In the genomic region with DNA sequence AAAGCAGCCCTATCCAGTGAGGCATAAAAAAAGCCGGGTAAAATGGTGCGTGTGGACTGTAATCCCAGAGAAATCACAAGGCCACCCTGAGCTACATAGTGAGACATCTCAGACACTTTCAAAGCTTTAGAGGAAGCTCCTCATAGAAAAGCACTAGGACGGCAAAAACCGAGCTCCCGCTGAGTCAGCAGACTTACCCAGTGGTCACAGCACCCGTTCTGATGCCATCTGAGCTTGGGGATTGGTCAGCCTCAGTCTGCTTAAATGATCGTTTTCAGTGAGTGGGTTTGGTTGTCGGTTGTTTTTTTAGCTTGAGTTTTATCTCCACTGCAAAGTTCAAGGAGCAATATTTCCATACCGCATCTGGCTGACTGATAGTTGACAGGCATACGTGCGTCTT, we compare ENCODE assay signal across 19 mouse cellular contexts.
DNase-seq lines count a peak whose midpoint lies in the region; ATAC-seq and TF ChIP-seq lines count a peak whose summit lies in the region.
"Had no signal": no experiment of that assay in that cellular context is flagged by ENCODE, and none has a peak within 500 bp of the region (broad histone marks: within the 10 kb centered on the region; RNA-seq: fewer than 3 reads in every experiment).

No protein-coding gene starts in this region.

- no peaks in the 10 kb centered on the region for H3K27me3 ChIP-seq in heart, embryonic 10.5 days (ENCODE audit: insufficient read depth, poor library complexity, severe bottlenecking)
- no peaks in the 10 kb centered on the region for H3K27me3 ChIP-seq in CH12.LX (replicated peaks)
- no peaks in the 10 kb centered on the region for H3K27me3 ChIP-seq in hindbrain, embryonic 11.5 days (ENCODE audit: control insufficient read depth, insufficient read depth, low read length)
- H3K27me3 ChIP-seq: embryonic facial prominence, embryonic 12.5 days; forebrain, embryonic 13.5 days; forebrain, embryonic 15.5 days; Patski had no signal

- no peak overlapping the region for H3K4me3 ChIP-seq in heart, embryonic 10.5 days
- H3K4me3 ChIP-seq in CH12.LX (replicated peaks in 1 of 3; ENCODE audit: low read depth in 2 of 3, low read length in 2 of 3, poor library complexity in 1 of 3) (no peak overlapping the region), ES-E14 (ENCODE audit: insufficient read depth in 1 of 2, low read depth in 1 of 2, low read length in 2 of 2, poor library complexity in 1 of 2, severe bottlenecking in 1 of 2) (no peak overlapping the region)
- no peak overlapping the region for H3K4me3 ChIP-seq in hindbrain, embryonic 11.5 days (ENCODE audit: low read depth, low read length)
- H3K4me3 ChIP-seq: embryonic facial prominence, embryonic 10.5 days; embryonic facial prominence, embryonic 12.5 days; forebrain, embryonic 13.5 days; forebrain, embryonic 15.5 days had no signal

- no peak for TF ChIP-seq POLR2A in CH12.LX (IDR thresholded peaks at IDR 0.05; ENCODE audit: low read depth, low read length)

- peaks cover 25% of the 10 kb centered on the region for H3K4me1 ChIP-seq in heart, embryonic 10.5 days
- H3K4me1 ChIP-seq in CH12.LX (ENCODE audit: control insufficient read depth in 1 of 2, insufficient read depth in 2 of 2) (peaks cover 11 to 23% of the 10 kb centered on the region in 2 experiments), ES-E14 (ENCODE audit: control insufficient read depth in 2 of 2, insufficient read depth in 2 of 2, low read length in 2 of 2, poor library complexity in 1 of 2) (peaks cover 0 to 15% of the 10 kb centered on the region in 2 experiments; a peak in 2 of 4 replicates)
- no peaks in the 10 kb centered on the region for H3K4me1 ChIP-seq in hindbrain, embryonic 11.5 days (replicated peaks; ENCODE audit: control insufficient read depth, insufficient read depth, low read length)
- H3K4me1 ChIP-seq: embryonic facial prominence, embryonic 10.5 days; embryonic facial prominence, embryonic 12.5 days had no signal

- TF ChIP-seq EP300 in CH12.LX (IDR thresholded peaks at IDR 0.05; ENCODE audit: low read length), result no peak

- TF ChIP-seq RAD21 in CH12.LX (IDR thresholded peaks at IDR 0.05; ENCODE audit: low read depth, low read length), result no peak

- H3K9ac ChIP-seq in CH12.LX (ENCODE audit: insufficient read depth, low read depth), result no peak overlapping the region
- H3K9ac ChIP-seq in ES-E14 (ENCODE audit: insufficient read depth, low read depth, low read length, poor library complexity, severe bottlenecking), result no peak overlapping the region
- H3K9ac ChIP-seq in hindbrain, embryonic 11.5 days (ENCODE audit: low read depth, low read length), result no peak overlapping the region
- H3K9ac ChIP-seq: embryonic facial prominence, embryonic 12.5 days; forebrain, embryonic 13.5 days; forebrain, embryonic 15.5 days; forebrain, postnatal 0 days had no signal

- dilution Hi-C loops in CH12.LX (cut with MboI; ENCODE audit: extremely low pct_ligation_motif_present, extremely low pct_unique_long_range_greater_than_20kb, low sequenced_read_pairs), result no loop called here

- no peak for TF ChIP-seq CTCF in CH12.LX (conservative IDR thresholded peaks at IDR 0.05 in 1 of 2, IDR thresholded peaks at IDR 0.05 in 1 of 2; ENCODE audit: low read depth in 2 of 2, low read length in 2 of 2)

- no peak overlapping the region for H3K27ac ChIP-seq in heart, embryonic 10.5 days
- H3K27ac ChIP-seq in CH12.LX (ENCODE audit: insufficient read depth, low read depth) (no peak overlapping the region), ES-E14 (ENCODE audit: insufficient read depth, low read depth, low read length, poor library complexity, severe bottlenecking) (no peak overlapping the region)
- H3K27ac ChIP-seq in hindbrain, embryonic 11.5 days (ENCODE audit: low read depth, low read length), result no peak overlapping the region
- H3K27ac ChIP-seq: embryonic facial prominence, embryonic 10.5 days; embryonic facial prominence, embryonic 12.5 days; forebrain, embryonic 13.5 days; forebrain, embryonic 15.5 days had no signal

- H3K9me3 ChIP-seq in heart, embryonic 10.5 days, result no peaks in the 10 kb centered on the region
- H3K9me3 ChIP-seq in CH12.LX (replicated peaks; ENCODE audit: low read length) (no peaks in the 10 kb centered on the region), ES-E14 (ENCODE audit: control insufficient read depth, insufficient read depth, low read depth, low read length) (no peaks in the 10 kb centered on the region)
- H3K9me3 ChIP-seq in hindbrain, embryonic 11.5 days (ENCODE audit: control insufficient read depth, low read length), result no peaks in the 10 kb centered on the region
- H3K9me3 ChIP-seq: embryonic facial prominence, embryonic 10.5 days; embryonic facial prominence, embryonic 12.5 days; forebrain, embryonic 13.5 days; forebrain, embryonic 15.5 days had no signal

- peaks cover 86% of the 10 kb centered on the region for H3K36me3 ChIP-seq in heart, embryonic 10.5 days
- H3K36me3 ChIP-seq in CH12.LX (replicated peaks in 1 of 2; ENCODE audit: control insufficient read depth in 1 of 2, insufficient read depth in 1 of 2, low read length in 1 of 2), result no peaks in the 10 kb centered on the region
- peaks cover 6% of the 10 kb centered on the region; the same call in 1 of the 2 replicates for H3K36me3 ChIP-seq in ES-E14 (ENCODE audit: control insufficient read depth, insufficient read depth, low read length, poor library complexity, severe bottlenecking)
- 0 out of 2 replicates have a peak, but pooled peaks cover 2% of the 10 kb centered on the region for H3K36me3 ChIP-seq in hindbrain, embryonic 11.5 days (ENCODE audit: control insufficient read depth, insufficient read depth, low read length)

- no peaks in the 10 kb centered on the region for H3K79me2 ChIP-seq in CH12.LX (replicated peaks; ENCODE audit: control insufficient read depth, extremely low read depth, insufficient read depth, poor library complexity, severe bottlenecking)

- in situ Hi-C loops in CH12.LX (cut with MboI; ENCODE audit: low pct_ligation_motif_present, low pct_unique_long_range_greater_than_20kb, low sequenced_read_pairs), result no loop called here
- in situ Hi-C loops in ES-E14 (cut with MboI; ENCODE audit: low sequenced_read_pairs in 2 of 2, unreplicated experiment in 2 of 2), result no loop called here

- WGBS in heart, embryonic 10.5 days, result 79% methylated on average over 11 of the region's 11 CpGs
- WGBS in hindbrain, embryonic 11.5 days, result 84% methylated on average over 11 of the region's 11 CpGs

- ATAC-seq in hindbrain, embryonic 11.5 days (ENCODE audit: low FRiP score), result no peak
- ATAC-seq: activated CD4-positive, CD25-positive, alpha-beta regulatory T cell, adult 4 months; forebrain, embryonic 13.5 days; forebrain, embryonic 15.5 days; forebrain, postnatal 0 days; Patski had no signal

- H3K4me2 ChIP-seq in CH12.LX (ENCODE audit: insufficient read depth, low read depth, poor library complexity, severe bottlenecking), result no peak overlapping the region
- no peak overlapping the region for H3K4me2 ChIP-seq in hindbrain, embryonic 11.5 days (replicated peaks; ENCODE audit: low read depth, low read length)
- H3K4me2 ChIP-seq: embryonic facial prominence, embryonic 12.5 days; forebrain, embryonic 13.5 days; forebrain, embryonic 15.5 days had no signal

- peak; percentile 90 for DNase-seq in heart, adult 11 months
- DNase-seq in heart, embryonic 10.5 days (ENCODE audit: low spot score), result no peak
- no peak for DNase-seq in CH12.LX (ENCODE audit: extremely low read depth)
- DNase-seq in ES-E14 (ENCODE audit: low read depth, low spot score), result no peak
- DNase-seq in hindbrain, embryonic 11.5 days (ENCODE audit: low spot score), result no peak
- DNase-seq in frontal cortex, postnatal 36 days (ENCODE audit: low spot score in 2 of 2), result no peak
- DNase-seq: adrenal gland, postnatal 10 days; cerebellum, adult 11-12 months; cerebellum, adult 2 months; cerebellum, adult 9-10 months; cerebellum, postnatal 10 days; cerebellum, postnatal 25 days; forebrain, postnatal 0 days had no signal

TF ChIP-seq in CH12.LX, 34 proteins besides CTCF, POLR2A, EP300 and RAD21:
- TF ChIP-seq KAT2A (IDR thresholded peaks at IDR 0.05; ENCODE audit: insufficient replicate concordance, low read length) (no peak), MAFK (IDR thresholded peaks at IDR 0.05; ENCODE audit: insufficient replicate concordance, low read length) (peak; percentile 94)

TF ChIP-seq in ES-E14, 5 proteins besides CTCF, POLR2A, EP300 and RAD21:
- TF ChIP-seq CHD2 (IDR thresholded peaks at IDR 0.05; ENCODE audit: low read depth, low read length) (no peak), ZC3H11A (IDR thresholded peaks at IDR 0.05; ENCODE audit: borderline replicate concordance, low read depth, low read length) (no peak), MAFK (IDR thresholded peaks at IDR 0.05; ENCODE audit: insufficient read depth, low read depth, low read length) (peak; percentile 79), HCFC1 (IDR thresholded peaks at IDR 0.05; ENCODE audit: borderline replicate concordance, insufficient read depth, low read length) (no peak)
TF ChIP-seq in ES-E14: peak in this region for 1.
